Mouse (Mus musculus): ENCODE measurements at regions not wholly inside any gene's neighbourhood (a gene's known extent, or its start where the extent isn't known, plus 50 kb on each side); places are given as distances from the start of the nearest gene placed in this dataset.

DNA sequence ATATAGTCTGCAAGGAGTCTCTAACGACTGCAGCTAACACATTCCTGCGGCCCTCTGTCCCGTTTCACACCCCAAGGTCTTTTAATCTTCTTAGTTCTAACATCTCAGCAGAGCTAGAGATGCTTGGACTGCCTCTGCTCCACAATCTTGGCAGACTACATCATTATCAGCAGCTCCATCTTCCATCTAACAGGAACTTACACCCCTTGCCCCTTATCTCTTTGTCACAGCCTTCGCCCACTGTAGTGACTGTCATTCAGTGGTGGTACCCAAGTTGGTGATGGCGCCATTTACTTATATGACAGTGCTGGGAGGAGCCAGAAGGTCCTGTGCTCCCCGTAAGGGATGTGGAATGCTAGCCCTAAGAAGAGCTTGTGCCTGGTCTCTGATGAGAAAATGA is 109.2 kb downstream of the Zfp706 start:
- TF ChIP-seq CTCF (IDR thresholded peaks at IDR 0.05; ENCODE audit: low read depth) (no peak), EP300 (optimal IDR thresholded peaks at IDR 0.05) (no peak)

Data from stomach, postnatal 0 days (tissue).